Comparison of ENCODE assay signal across 1 mouse cellular context in genomic region chr11:98372406-98372805, GRCm38 (mm10).
TF ChIP-seq lines count a peak whose summit lies in the region.

No protein-coding gene starts in this region.

TF ChIP-seq in CH12.LX, 34 proteins besides CTCF, POLR2A, EP300 and RAD21 (continued from another document):
- TF ChIP-seq MEF2A (IDR thresholded peaks at IDR 0.05; ENCODE audit: borderline replicate concordance, low read depth, low read length) (no peak), GABPA (IDR thresholded peaks at IDR 0.05; ENCODE audit: insufficient replicate concordance, low read depth, low read length) (no peak), MAX (IDR thresholded peaks at IDR 0.05; ENCODE audit: low read length) (no peak), ZC3H11A (IDR thresholded peaks at IDR 0.05; ENCODE audit: low read depth, low read length) (peak; percentile 17; the same call in 1 of the 2 replicates), USF2 (conservative IDR thresholded peaks at IDR 0.05; ENCODE audit: low read depth, low read length) (no peak), MYC (IDR thresholded peaks at IDR 0.05; ENCODE audit: low read depth, low read length) (0 out of 2 replicates have a peak, but pooled peaks have one; percentile 21), NELFE (IDR thresholded peaks at IDR 0.05; ENCODE audit: low read depth, low read length) (peak; percentile 39; the same call in 1 of the 2 replicates), MAFK (IDR thresholded peaks at IDR 0.05; ENCODE audit: insufficient replicate concordance, low read length) (no peak), RCOR1 (conservative IDR thresholded peaks at IDR 0.05; ENCODE audit: low read depth, low read length) (no peak)
